Mouse (Mus musculus) spleen, postnatal 4 days (tissue): ENCODE results near the gene Mmp1b.
"Not testable (repeated sequence)": the region's sequence is repeated elsewhere in the genome, so short reads cannot be mapped to it uniquely, and the experiment has no call there.

ENCODE experiments used
- DNase-seq, 2 experiments: peaks; one replicate each; pipeline ENCODE4 v3.0.0; 2022; ENCODE audit warnings: low spot score in 2 of 2

Gene Mmp1b

DNA sequence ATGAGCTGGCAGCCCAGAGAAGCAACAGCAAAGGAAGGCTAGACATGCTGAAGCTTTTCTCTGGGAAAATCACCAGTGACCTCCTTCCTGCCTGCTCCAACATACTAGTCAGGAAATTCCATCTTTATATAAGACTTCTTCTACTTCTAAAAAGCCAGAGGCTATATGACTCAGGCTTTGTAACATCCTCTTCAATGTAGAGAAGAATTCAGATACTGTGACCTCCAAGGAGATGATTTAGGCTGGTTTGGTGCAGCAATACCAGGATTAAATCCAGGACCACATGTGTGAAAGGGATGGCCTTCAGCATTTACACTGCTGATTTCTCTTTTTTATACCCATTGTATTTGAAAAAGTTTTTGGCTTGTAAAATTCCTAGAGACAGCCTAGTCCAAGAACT lies at the start of gene Mmp1b:
Gene Mmp1b (minus strand): TSS at position 101 of the 400 bp plus-strand sequence.
- no peak for DNase-seq

GRCm38 (mm10) chr9:7396556-7396955 lies 8.7 kb upstream of the Mmp1b start:
- DNase-seq = not testable (repeated sequence)

GRCm38 (mm10) chr9:7354535-7354934 lies 33.3 kb downstream of the Mmp1b start:
- DNase-seq = no peak

GRCm38 (mm10) chr9:7345513-7345912 lies 42.3 kb downstream of the Mmp1b start:
- no peak for DNase-seq

DNA sequence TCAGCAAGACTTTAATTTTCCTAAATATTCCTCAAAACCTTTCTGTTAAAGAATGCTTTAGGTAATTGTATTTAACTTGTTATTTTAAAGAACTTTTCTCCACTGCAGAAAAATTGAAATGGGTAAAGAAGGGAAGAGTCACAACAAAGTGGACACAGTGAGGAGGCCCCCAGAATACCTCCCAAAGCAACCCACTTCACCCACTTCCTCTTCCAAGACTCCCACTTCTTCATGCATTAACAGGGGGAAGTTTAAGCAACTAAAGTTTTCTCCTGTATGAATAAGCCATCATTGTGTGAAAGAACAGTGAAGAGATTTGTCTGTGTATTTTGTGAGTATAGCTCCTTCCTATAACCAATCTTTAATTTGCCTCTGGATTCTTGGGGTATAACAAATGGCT lies 43.7 kb downstream of the Mmp1b start, which contains the start of gene Mmp12:
Gene Mmp12 (plus strand): TSS at position 275 of the 400 bp plus-strand sequence.
- DNase-seq = no peak

DNA sequence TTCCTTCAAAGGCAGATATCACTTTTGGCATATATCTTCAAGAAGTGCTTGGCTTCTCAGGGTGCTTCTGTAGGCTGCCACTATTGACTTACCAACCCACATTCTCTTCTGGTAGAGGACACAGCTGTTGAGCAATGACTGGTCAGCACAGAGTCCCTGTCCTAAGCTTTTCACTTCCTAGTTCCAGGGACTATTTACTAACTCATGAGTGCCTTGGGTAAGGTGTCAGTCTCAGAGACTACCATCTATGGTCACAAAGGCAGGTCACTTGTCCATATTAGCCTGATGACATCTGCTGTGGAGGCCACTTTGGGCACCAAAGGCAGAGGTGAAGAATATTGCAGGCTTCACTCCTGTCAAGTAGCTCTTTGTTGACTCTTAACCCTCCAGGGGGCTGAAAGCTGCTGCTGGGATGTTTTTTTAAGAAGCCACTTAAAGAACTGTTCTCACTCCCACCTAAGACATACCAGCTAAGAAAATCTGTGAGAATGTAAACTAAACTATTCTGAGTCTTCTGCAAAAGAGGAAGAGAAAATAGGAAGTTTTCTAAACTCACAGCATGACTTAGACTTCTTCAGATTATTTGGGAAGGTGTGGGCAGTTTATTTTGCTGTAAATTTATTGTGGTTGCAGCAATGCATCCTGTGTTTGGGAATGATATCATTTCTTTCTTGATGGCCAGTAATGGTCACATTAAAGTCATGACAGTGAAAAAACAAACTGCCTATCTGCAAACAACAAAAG lies 50.9 kb downstream of the Mmp1b start:
- no peak for DNase-seq

GRCm38 (mm10) chr9:7335766-7336680 lies 51.8 kb downstream of the Mmp1b start:
- no peak for DNase-seq

- no peak for DNase-seq
Measured at GRCm38 (mm10) chr9:7331847-7332246, 56.0 kb downstream of the Mmp1b start.
